Mouse (Mus musculus) frontal cortex, postnatal 25 days (tissue): ENCODE results near the gene Gm8947.
"Not testable (repeated sequence)": the region's sequence is repeated elsewhere in the genome, so short reads cannot be mapped to it uniquely, and the experiment has no call there.

Experiments used
- DNase-seq, 2 experiments: peaks; one replicate each; pipeline ENCODE4 v3.0.0; 2022; ENCODE audit warnings: low spot score in 2 of 2

Gm8947 gene

GRCm38 (mm10) chr1:151180167-151180566, 12.0 kb upstream of the Gm8947 start:
- DNase-seq: no peak

GRCm38 (mm10) chr1:151182266-151182665, 9.9 kb upstream of the Gm8947 start, which contains the start of gene Gm47985:
TSS of gene Gm47985 (plus strand) at chr1:151182537.
- not testable (repeated sequence) for DNase-seq

DNA sequence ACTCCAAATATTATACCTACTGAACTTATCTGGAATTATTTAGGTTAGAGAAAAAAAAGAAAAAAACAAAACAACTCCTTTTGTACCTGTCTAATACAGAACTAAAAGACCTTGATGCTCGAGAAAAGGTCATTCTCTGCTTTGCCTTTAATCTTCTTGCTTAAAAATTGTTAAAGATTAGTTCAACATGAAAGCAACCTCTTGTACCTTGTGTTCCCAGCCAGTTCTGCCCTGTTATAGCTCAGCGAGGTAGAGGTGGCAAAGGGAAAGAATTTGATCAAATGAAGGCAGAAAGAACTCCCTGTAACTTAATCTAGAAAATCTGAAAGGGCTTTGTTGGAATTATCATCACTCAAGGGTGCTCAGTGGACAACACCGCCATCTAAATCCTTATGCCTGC, 6.0 kb upstream of the Gm8947 start:
- not testable (repeated sequence) for DNase-seq

- DNase-seq: not testable (repeated sequence)
Observed at GRCm38 (mm10) chr1:151186879-151187424, 5.2 kb upstream of the Gm8947 start.

DNA sequence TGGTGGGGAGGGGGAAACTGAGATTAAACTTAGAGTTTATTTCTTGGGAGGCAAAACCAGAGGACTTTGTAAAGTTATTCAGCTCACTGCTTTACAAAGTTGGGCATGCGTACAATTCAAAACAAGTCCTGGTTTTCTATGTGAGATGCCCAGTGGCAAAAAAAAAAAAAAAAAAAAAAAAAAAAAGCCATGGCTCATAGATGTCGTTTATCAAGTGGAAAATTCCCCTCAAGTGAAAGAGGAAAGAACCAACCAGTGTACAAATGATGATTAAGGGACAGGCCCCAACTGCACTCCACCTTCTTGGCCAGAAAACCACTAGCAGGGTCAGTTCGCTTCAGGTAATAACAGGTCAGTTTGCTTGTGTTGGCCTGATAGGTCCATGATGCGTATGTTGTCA, 3.7 kb upstream of the Gm8947 start:
- no peak for DNase-seq

GRCm38 (mm10) chr1:151192739-151193138, 563 bp downstream of the Gm8947 start:
- DNase-seq: not testable (repeated sequence)

GRCm38 (mm10) chr1:151195986-151196385, 3.8 kb downstream of the Gm8947 start:
- not testable (repeated sequence) for DNase-seq

DNA sequence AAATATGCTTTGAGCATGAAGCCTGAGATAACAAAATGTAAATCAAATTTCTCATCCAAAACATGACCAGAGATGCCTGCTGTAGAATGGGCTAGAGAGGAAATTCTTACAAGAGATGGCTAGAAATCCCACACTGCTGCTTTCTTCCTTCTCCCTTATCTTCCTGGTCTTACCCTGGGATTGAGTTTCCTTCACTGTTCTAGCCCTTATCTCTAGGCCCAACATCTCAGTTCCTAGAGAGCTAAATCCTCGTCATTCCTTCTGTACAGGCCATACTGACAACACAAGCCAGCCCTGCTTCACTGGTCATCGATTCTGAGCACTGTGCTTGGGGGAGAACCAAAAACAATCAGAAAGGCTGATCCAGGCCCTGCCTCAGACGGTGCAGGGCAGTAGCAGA, 4.5 kb downstream of the Gm8947 start:
- DNase-seq: not testable (repeated sequence)

- DNase-seq: not testable (repeated sequence)
Observed at GRCm38 (mm10) chr1:151198120-151198519, 5.9 kb downstream of the Gm8947 start, which contains the start of gene Gm47995. TSS of gene Gm47995 (plus strand) at chr1:151198448.

- not testable (repeated sequence) for DNase-seq
Observed at GRCm38 (mm10) chr1:151200620-151201019, 8.4 kb downstream of the Gm8947 start.

- not testable (repeated sequence) for DNase-seq
Observed at GRCm38 (mm10) chr1:151202771-151203170, 10.6 kb downstream of the Gm8947 start.

GRCm38 (mm10) chr1:151203818-151204217, 11.6 kb downstream of the Gm8947 start, which contains the start of gene 3110040M04Rik:
TSS of gene 3110040M04Rik (plus strand) at chr1:151204121.
- DNase-seq: not testable (repeated sequence)

DNA sequence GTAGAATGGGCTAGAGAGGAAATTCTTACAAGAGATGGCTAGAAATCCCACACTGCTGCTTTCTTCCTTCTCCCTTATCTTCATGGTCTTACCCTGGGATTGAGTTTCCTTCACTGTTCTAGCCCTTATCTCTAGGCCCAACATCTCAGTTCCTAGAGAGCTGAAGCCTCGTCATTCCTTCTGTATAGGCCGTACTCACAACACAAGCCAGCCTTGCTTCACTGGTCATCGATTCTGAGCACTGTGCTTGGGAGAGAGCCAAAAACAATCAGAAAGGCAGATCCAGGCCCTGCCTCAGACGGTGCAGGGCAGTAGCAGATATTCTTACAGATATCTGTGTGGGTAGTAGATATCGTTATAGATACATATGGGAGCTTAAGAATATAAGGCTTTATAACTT, 16.3 kb downstream of the Gm8947 start:
- not testable (repeated sequence) for DNase-seq

DNA sequence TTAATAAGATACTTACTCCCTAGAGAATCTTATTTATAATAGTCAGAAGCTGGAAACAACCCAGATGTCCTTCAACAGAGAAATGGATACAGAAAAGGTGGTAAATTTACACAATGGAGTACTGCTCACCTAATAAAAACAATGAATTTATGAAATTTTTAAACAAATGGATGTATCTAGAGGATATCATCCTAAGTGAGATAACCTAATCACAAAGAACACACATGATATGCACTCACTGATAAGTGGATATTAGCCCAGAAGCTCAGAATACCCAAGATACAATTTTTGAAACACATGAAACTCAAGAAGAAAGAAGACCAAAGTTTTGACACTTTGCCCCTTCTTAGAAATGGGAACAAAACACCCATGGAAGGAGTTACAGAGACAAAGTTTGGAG, 16.8 kb downstream of the Gm8947 start:
- not testable (repeated sequence) for DNase-seq

DNA sequence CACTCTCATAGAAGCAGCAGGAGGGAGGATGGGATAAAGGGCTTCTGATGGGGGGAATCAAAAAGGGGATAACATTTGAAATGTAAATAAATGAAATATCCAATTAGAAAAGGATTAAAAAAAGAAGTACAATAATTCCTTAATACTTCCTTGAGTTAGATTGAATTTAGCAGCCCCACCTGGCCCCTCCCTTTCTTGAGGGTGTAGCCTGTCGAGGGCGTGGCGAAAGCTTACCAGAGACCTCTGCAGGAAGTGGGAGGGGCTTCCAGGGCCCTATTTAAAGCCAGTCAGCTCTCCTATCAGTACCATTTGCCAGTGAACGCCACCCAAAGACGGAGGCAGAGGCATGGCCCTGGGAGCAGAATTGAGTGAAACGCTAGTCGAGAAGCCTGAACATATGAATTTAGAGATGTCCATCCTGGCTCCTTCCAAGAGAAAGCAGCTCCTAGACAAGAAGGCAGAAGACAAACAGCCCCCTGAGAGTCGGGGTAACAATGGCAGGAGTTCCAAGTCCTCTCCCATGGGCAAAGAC, 17.7 kb downstream of the Gm8947 start, which contains the start of gene Gm47996:
Gm47996 (plus strand) TSS at position 308 of the 532 bp plus-strand sequence.
- DNase-seq: not testable (repeated sequence)

DNA sequence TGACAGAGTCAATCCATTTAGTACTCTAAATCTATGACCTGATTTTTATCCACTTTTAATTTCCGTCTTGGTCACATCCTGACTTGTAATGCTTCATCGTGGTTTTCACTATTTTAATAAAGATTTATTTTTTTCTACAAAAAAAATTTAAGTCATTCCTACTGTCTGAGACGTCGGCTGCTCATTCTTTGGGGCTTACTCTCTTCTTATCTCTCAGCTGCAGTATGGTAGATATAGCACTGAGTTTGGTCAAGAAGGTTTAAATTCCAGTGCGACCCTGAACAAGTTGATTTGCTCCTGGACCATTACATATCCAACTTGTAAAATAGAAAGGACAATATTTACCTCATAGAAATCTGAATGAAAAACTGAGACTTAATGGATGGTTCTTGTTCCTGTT, 19.5 kb downstream of the Gm8947 start:
- DNase-seq: not testable (repeated sequence)

DNA sequence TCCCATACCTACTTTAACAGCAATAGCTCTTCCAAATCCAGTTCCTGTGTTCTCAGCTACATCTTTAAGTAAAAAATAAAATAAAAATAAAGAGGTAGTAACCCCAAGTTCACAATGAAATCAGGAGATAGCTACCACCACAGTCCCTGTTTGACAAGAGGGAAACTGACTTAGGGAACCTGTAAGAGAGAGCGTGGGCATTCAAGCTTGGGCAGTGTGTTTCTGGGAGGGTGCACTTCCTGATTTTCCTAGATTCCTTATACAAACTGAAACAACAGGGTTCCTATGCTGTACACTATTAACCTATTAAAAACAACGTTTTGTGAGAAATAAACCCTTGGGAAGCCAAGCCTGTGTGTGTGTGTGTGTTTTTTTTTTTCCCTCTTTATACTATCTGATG, 22.7 kb downstream of the Gm8947 start:
- DNase-seq: no peak

DNA sequence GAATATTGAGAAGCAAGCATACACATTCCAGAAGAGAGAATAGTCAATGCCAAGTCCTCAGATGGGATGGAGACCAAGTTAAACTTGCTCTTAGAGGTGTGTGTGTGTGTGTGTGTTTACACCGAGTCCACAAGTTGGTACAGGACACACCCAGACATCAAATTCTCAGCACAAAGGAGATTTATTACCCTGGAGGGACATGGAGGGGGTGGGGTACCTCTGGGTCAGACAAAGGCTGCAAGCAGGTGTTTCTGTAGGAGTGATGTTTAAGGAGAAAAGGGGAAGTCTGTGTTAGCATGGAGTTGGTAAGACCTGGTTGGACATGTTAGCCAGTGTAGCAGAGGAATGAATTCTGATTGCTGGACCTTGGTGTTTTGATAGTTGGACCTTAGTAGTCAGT, 23.8 kb downstream of the Gm8947 start:
- no peak for DNase-seq

- DNase-seq: no peak
Observed at GRCm38 (mm10) chr1:151216417-151216816, 24.2 kb downstream of the Gm8947 start.

DNA sequence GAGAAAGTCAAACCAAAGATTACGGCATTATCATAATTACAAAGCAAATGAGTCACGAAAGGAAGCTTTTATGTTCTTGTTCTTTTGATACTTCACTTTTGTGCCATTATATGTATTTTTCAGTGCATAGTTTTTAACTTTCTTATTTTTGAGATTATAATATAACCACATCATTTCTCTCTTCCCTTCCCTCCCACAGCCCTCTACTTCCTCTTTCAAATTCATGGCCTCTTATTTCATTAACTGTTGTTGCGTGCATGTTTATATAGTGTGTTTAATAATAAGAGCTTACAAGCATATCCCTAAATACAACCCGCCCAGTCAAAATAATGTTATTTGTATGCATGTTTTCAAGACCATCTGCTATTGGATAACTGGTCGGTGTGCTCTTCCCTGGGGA, 26.9 kb downstream of the Gm8947 start:
- DNase-seq: no peak

- DNase-seq: no peak
Observed at GRCm38 (mm10) chr1:151220098-151220497, 27.9 kb downstream of the Gm8947 start.

- DNase-seq: no peak
Observed at GRCm38 (mm10) chr1:151222561-151223267, 30.5 kb downstream of the Gm8947 start.

GRCm38 (mm10) chr1:151223377-151223776, 31.2 kb downstream of the Gm8947 start:
- no peak for DNase-seq
